Mouse (Mus musculus): ENCODE results near the gene Tbcd.

DNA sequence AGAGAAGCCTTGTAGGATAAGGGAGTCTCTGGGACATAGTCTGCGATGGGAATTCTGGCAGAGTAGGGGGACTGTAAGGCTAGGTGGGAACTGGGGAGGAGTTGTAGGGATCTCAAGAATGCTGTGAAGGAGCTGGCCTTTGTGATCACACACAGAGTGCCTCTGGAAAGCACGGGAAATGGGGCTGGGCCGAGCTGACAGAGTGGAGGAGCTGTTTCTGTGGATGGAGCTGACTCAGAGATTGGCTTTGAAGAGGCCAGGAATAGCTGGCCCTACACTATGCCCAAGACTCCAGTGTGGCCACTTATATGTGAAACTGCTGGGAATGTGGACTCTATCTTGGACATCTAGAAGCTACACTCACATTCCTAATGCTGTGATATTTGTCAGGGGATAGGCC, 84.8 kb downstream of the Tbcd start:
- TF ChIP-seq ZC3H11A (IDR thresholded peaks at IDR 0.05; ENCODE audit: borderline replicate concordance, low read depth, low read length) (no peak), MAFK (IDR thresholded peaks at IDR 0.05; ENCODE audit: insufficient read depth, low read depth, low read length) (no peak), ZNF384 (IDR thresholded peaks at IDR 0.05; ENCODE audit: low read depth, low read length) (no peak), CHD2 (IDR thresholded peaks at IDR 0.05; ENCODE audit: low read depth, low read length) (no peak)

All from ES-E14 (cell line).